Mouse (Mus musculus) midbrain, embryonic 14.5 days (tissue): ENCODE data around the gene St6galnac6. TPM values are rescaled to one million over a fixed set of nuclear protein-coding genes. Genes with fewer than 3 reads are reported as not detected.

Source experiments
- ATAC-seq: fragments of 200-750 bp; cut with Nextera tagmentation; 2 replicates; pipeline ENCODE4 v1.8.0; 2017; ENCODE audit warnings: moderate number of reproducible peaks, moderate library complexity; ENCODE audit not compliant: low FRiP score, low TSS enrichment
- DNase-seq: peaks from one replicate; pipeline ENCODE4 v3.0.0-alpha.2; 2015
- H3K27ac ChIP-seq: fragments of 300-500 bp; sonication (generic); replicated peaks from 2 replicates; pipeline ENCODE4 v1.5.1; 2014; ENCODE audit warnings: mild to moderate bottlenecking, low read depth, low read length, moderate library complexity
- H3K27me3 ChIP-seq: fragments of 300-500 bp; sonication (generic); 2 replicates; pipeline ENCODE4 v1.6.1; 2014; ENCODE audit warnings: low read length, control low read depth, mixed read lengths; ENCODE audit not compliant: control insufficient read depth, insufficient read depth
- H3K36me3 ChIP-seq: fragments of 300-500 bp; sonication (generic); 2 replicates; pipeline ENCODE4 v1.6.1; 2014; ENCODE audit warnings: low read length, control low read depth; ENCODE audit not compliant: control insufficient read depth, insufficient read depth
- H3K4me1 ChIP-seq: fragments of 300-500 bp; sonication (generic); 2 replicates; pipeline ENCODE4 v1.6.1; 2014; ENCODE audit warnings: mild to moderate bottlenecking, antibody characterized with exemption, low read length, control low read depth; ENCODE audit not compliant: control insufficient read depth, insufficient read depth
- H3K4me2 ChIP-seq: fragments of 300-500 bp; sonication (generic); 2 replicates; pipeline ENCODE4 v1.6.1; 2014; ENCODE audit warnings: mild to moderate bottlenecking, low read length, moderate library complexity
- H3K4me3 ChIP-seq: fragments of 300-500 bp; sonication (generic); replicated peaks from 2 replicates; pipeline ENCODE4 v1.5.1; 2014; ENCODE audit warnings: low read depth, low read length
- H3K9ac ChIP-seq: fragments of 300-500 bp; sonication (generic); replicated peaks from 2 replicates; pipeline ENCODE4 v1.6.1; 2014; ENCODE audit warnings: mild to moderate bottlenecking, low read length, moderate library complexity
- H3K9me3 ChIP-seq: fragments of 300-500 bp; sonication (generic); 2 replicates; pipeline ENCODE4 v1.6.1; 2016; ENCODE audit warnings: low read length, control low read depth, mixed read lengths; ENCODE audit not compliant: control insufficient read depth
- WGBS: fragments of 180-500 bp; shearing (Covaris S2); extraction: QIAGEN DNeasy Blood & Tissue Kit; methylation state at CpG from one replicate; pipeline ENCODE4 v1.1.7; 2014; 5-methylcytosine and 5-hydroxymethylcytosine counted together
- polyA plus RNA-seq: library from polyadenylated mRNA; unstranded; fragments of >200 nt; fragmentation: Nextera tagmentation; extraction: Ambion mirVana; gene quantifications from 2 replicates; pipeline ENCODE4 v1.2.1, GENCODE M21; 2014

St6galnac6 gene
- polyA plus RNA-seq, 1 experiment from 2014 or later: 7.6 TPM

DNA sequence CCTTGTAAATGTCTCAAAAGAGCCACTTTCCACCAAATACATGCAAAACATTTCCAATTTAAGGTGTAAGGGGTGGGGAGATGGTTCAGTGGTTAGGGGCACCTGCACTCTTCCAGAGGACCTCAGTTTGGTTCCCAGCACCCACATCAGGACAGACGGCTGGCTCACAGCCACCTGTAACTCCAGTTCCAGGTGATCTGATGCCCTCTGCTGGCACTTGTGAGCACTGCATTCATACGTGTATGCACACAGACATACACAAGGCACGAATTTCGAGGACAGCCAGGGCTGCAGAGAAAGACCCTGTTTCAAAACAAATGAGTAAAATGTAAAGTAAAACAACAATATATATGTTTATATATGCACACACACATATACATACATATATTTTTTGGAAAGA lies 18.1 kb downstream of the St6galnac6 start:
- H3K4me1 ChIP-seq: peaks cover 14% of the 10 kb centered on the region; the same call in 1 of the 2 replicates
- DNase-seq (no peak), ATAC-seq (no peak)
- no peak overlapping the region for H3K4me3 ChIP-seq
- H3K27me3 ChIP-seq: no peaks in the 10 kb centered on the region
- H3K9me3 ChIP-seq: no peaks in the 10 kb centered on the region
- H3K27ac ChIP-seq: no peak overlapping the region
- H3K4me2 ChIP-seq: no peak overlapping the region
- no peaks in the 10 kb centered on the region; the same call in 1 of the 2 replicates for H3K36me3 ChIP-seq
- 92% methylated on average over 4 of the region's 4 CpGs for WGBS
- no peak overlapping the region for H3K9ac ChIP-seq

- H3K9ac ChIP-seq: no peak overlapping the region
- 35% methylated on average over 9 of the region's 9 CpGs for WGBS
- DNase-seq (peak; percentile 65), ATAC-seq (no peak)
- H3K36me3 ChIP-seq: no peaks in the 10 kb centered on the region; the same call in 1 of the 2 replicates
- H3K27ac ChIP-seq: peak overlapping the region; percentile 55
- H3K4me1 ChIP-seq: peaks cover 14% of the 10 kb centered on the region; the same call in 1 of the 2 replicates
- H3K4me3 ChIP-seq: no peak overlapping the region
- no peaks in the 10 kb centered on the region for H3K9me3 ChIP-seq
- no peak overlapping the region for H3K4me2 ChIP-seq
- no peaks in the 10 kb centered on the region for H3K27me3 ChIP-seq
Measured at GRCm38 (mm10) chr2:32618051-32618450, 18.5 kb downstream of the St6galnac6 start.

DNA sequence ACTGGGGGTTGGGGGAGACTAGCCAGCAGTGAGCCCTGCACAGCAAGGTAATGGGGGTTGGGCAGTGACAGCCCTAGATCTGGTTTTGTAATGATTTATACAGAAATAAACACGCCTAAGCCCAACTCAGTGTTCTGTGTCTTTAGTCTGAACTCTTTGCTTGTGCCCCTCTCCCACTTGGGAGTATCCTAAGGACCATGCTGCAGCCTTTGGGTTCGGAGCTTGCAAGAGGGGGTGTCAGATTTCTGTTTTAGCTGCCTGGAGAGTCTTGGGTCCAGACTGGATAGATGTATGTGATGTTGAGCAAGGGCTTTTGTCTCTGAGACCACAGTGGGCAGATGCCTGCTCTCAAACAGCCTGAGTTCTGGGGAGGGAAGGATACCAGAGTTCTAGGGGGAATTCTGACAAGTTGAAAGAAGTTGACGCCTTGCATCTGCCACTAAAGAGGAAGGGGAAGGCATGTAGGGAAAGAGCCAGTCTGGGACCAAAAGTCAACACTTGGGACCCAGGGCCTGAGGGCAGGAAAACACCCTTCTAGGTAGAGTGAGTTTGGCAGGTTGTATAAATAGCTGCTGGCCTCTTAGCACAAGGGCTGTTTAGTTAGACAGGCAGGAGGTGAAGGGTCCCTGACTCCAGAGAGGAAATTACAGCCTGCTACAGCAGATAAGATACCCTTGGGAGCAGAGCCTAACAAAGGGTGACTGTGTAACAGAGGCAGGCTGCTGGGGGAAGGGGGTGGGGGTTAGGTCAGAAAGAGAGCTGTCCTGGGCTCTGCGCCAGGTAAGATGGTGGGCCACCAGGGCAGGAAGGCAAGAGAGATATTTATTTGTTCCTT lies 21.4 kb downstream of the St6galnac6 start:
- H3K27me3 ChIP-seq: no peaks in the 10 kb centered on the region
- 49% methylated on average over 4 of the region's 4 CpGs for WGBS

DNA sequence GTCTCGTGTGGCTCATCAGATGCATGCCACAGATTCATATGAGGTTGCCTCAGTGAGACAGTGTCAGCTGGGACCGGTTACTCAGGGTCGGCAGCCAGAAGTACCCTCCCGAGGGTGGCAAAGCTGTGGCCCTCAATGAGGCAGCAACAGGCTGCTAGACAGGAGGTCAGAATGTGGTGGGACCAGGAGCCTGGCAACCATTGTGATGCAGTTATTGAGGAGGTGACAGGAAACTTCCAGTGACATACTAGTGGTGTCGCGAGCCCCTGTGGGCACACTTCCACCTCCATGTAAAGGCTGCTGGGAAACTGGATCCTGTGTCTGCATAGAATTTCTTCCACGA lies 22.0 kb downstream of the St6galnac6 start, which contains the start of gene Ak1:
Gene Ak1 (plus strand): TSS at position 242 of the 343 bp plus-strand sequence.
- Histone ChIP-seq H3K4me3 (no peak within 1 kb of the TSS), H3K9ac (no peak within 1 kb of the TSS; the same call in 1 of the 2 replicates), H3K4me2 (no peak within 1 kb of the TSS), H3K27ac (peak within 1 kb of the TSS; percentile 63), H3K36me3 (no peaks in the 10 kb centered on the region), H3K4me1 (peaks cover 27% of the 10 kb centered on the region), H3K9me3 (no peaks in the 10 kb centered on the region), H3K27me3 (no peaks in the 10 kb centered on the region)
- DNase-seq (no peak), ATAC-seq (no peak)
- 47% methylated on average over 7 of the region's 7 CpGs for WGBS

More for the DNA sequence above, 21.4 kb downstream of the St6galnac6 start:
- Histone ChIP-seq H3K36me3 (no peaks in the 10 kb centered on the region), H3K4me3 (no peak overlapping the region), H3K9ac (no peak overlapping the region; the same call in 1 of the 2 replicates), H3K27ac (peak overlapping the region; percentile 63), H3K4me1 (peaks cover 21% of the 10 kb centered on the region), H3K4me2 (no peak overlapping the region), H3K9me3 (no peaks in the 10 kb centered on the region)
- DNase-seq (peak; percentile 62), ATAC-seq (no peak)

GRCm38 (mm10) chr2:32624111-32624748 lies 24.7 kb downstream of the St6galnac6 start:
- Histone ChIP-seq H3K4me3 (no peak overlapping the region), H3K27me3 (no peaks in the 10 kb centered on the region), H3K27ac (no peak overlapping the region), H3K9ac (no peak overlapping the region), H3K4me2 (no peak overlapping the region), H3K36me3 (no peaks in the 10 kb centered on the region), H3K4me1 (peaks cover 40% of the 10 kb centered on the region), H3K9me3 (no peaks in the 10 kb centered on the region)
- ATAC-seq (no peak), DNase-seq (no peak)
- WGBS: 82% methylated on average over 5 of the region's 5 CpGs

- H3K27me3 ChIP-seq: no peaks in the 10 kb centered on the region
- DNase-seq (peak; percentile 89), ATAC-seq (peak; percentile 53)
- H3K4me2 ChIP-seq: peak overlapping the region; percentile 49
- H3K36me3 ChIP-seq: no peaks in the 10 kb centered on the region
- H3K9me3 ChIP-seq: no peaks in the 10 kb centered on the region
- H3K4me3 ChIP-seq: peak overlapping the region; percentile 28
- peaks cover 41% of the 10 kb centered on the region for H3K4me1 ChIP-seq
- H3K9ac ChIP-seq: peak overlapping the region; percentile 51
- WGBS: 1% methylated on average over 13 of the region's 13 CpGs
- H3K27ac ChIP-seq: peak overlapping the region; percentile 80
Measured at GRCm38 (mm10) chr2:32625212-32625872, 25.8 kb downstream of the St6galnac6 start.

GRCm38 (mm10) chr2:32625873-32626694 lies 26.6 kb downstream of the St6galnac6 start:
- peak overlapping the region; percentile 80 for H3K27ac ChIP-seq
- ATAC-seq (no peak), DNase-seq (peak; percentile 53)
- H3K9me3 ChIP-seq: no peaks in the 10 kb centered on the region
- H3K27me3 ChIP-seq: no peaks in the 10 kb centered on the region
- peak overlapping the region; percentile 49 for H3K4me2 ChIP-seq
- peak overlapping the region; percentile 28 for H3K4me3 ChIP-seq
- peak overlapping the region; percentile 51 for H3K9ac ChIP-seq
- no peaks in the 10 kb centered on the region; the same call in 1 of the 2 replicates for H3K36me3 ChIP-seq
- peaks cover 40% of the 10 kb centered on the region for H3K4me1 ChIP-seq
- WGBS: 61% methylated on average over 5 of the region's 5 CpGs
